Mouse (Mus musculus) c-Kit-positive CD71-positive TER-119-positive erythroid progenitor cells, embryonic 14.5 days (primary cell): Measurements from ENCODE around the gene Rpl10.

ENCODE experiments used
- DNase-seq: peaks from one replicate; pipeline ENCODE4 v3.0.0-alpha.2; 2013; ENCODE audit warnings: low spot score

Gene Rpl10

GRCm38 (mm10) chrX:74270062-74270901 lies at the start of gene Rpl10:
Gene Rpl10, plus strand, starts transcription at chrX:74270812.
- peak; percentile 90 for DNase-seq

DNA sequence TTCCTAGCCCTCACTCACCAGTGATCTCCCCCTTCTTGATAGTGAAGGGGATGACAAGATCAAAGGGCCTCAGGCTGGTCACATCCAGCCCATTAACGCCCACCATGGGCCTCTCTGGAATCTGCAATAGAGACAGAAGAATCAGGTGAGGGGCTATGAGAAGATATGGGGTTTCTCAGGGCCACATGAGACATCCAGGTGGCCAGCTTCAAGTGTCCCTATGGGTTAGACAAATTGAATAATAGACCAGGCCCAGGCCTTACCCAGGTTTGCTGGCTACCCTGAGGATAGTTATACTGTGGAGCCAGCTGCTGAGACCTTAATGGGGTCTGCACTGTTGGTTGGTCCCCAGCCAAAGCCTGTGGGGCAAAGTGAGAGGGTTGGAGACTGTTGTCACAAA lies 40.6 kb upstream of the Rpl10 start:
- no peak for DNase-seq

GRCm38 (mm10) chrX:74233196-74233595 lies 37.4 kb upstream of the Rpl10 start:
- no peak for DNase-seq

- DNase-seq, result no peak
These were observed 30.3 kb upstream of the Rpl10 start for GRCm38 (mm10) chrX:74240332-74240731.

- DNase-seq, result no peak
These were observed 27.2 kb upstream of the Rpl10 start for GRCm38 (mm10) chrX:74243396-74243795.

- DNase-seq, result peak; percentile 53
These were observed 26.8 kb upstream of the Rpl10 start for GRCm38 (mm10) chrX:74243807-74244206.

DNA sequence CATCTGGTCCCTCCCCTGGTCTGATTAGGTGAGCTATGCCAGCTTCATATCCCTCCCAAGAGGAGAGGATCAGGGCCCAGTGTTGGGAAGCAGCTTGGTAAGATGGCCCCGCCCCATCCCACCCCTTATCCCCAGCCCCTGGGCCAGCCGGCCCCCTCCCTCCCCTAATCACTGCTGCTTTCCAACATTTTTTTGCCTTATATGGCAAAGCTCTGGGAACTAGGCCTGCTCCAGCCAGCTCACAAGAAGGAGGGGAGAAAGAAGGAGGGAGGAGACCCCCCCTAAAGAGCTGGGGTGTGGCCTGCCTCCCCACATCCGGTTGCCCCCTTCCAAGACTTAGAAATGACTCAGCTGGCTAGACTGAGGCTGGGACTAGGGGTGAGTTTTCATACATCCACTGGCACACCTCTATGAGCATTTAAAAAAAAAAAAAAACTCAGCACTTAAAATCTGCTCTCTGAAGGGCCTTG lies 26.0 kb upstream of the Rpl10 start:
- DNase-seq, result no peak

- DNase-seq, result no peak
These were observed 25.5 kb upstream of the Rpl10 start for GRCm38 (mm10) chrX:74245107-74245506.

- DNase-seq, result peak; percentile 33
These were observed 24.9 kb upstream of the Rpl10 start for GRCm38 (mm10) chrX:74245687-74246086.

GRCm38 (mm10) chrX:74246213-74246681 lies 24.4 kb upstream of the Rpl10 start:
- DNase-seq, result peak; percentile 75

DNA sequence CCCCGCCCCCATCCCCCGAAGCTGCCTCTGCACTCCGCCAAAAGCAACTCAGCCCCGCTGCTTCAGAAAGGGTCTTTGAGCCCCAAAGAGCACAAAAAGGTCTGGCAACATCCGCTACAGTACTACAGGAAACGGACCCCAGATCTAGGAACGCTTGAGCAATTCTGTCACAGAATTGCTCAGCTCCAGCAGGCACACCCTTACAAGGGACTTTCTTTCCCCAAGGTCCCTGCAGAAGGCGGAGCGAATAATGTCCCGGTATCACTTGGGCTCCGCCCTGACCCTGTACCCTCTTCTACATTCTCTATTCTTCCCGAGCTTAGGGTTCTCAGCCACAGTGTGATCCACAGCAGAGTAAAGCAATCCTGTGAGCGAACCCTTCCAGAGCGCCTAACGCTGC lies 23.9 kb upstream of the Rpl10 start:
- no peak for DNase-seq

DNA sequence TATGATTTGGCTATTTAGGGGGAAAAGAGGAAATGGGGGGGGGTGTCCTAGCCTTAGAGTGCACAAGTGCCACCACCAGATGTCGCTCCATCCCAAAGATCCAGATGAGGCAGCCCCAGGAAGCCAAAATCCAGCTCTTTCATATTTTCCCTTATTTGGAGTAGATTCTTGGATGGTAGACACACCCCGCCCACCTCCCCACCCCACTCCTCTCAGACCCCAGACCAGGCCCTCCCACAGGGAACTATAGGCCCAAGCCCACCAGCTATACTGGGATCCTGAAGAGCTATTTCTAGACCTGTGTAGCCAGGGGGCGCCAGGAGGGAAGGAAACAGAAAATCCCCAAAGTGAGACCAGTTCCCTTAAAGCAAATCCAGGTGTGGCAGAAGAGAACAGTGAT lies 22.0 kb upstream of the Rpl10 start:
- DNase-seq, result no peak

DNA sequence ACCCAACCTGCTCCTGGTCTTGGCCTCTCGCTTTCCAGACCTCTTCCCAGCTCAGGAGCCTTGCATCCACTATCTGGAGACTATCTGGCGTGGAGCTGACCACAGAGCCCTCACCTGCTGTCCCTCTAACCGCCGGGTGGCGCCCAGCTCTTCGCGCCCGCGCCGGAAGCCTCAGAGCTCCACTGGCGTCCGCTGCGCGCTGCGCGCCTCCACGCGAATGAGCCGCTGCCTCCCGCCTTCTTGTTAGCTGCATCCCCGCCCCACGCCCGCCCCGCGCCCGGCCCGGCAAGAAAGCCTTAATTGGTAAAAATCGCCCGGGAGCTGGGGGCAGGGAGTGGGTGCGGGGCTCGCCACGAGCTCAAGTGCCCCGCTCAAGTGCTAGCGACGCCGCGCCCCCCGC lies 21.0 kb upstream of the Rpl10 start, which contains the start of gene Flna:
Flna (minus strand) TSS at position 206 of the 400 bp plus-strand sequence.
- no peak for DNase-seq

GRCm38 (mm10) chrX:74254153-74254887 lies 16.3 kb upstream of the Rpl10 start, which contains the start of gene Emd:
Gene Emd, plus strand, starts transcription at chrX:74254687.
- DNase-seq, result peak; percentile 82

DNA sequence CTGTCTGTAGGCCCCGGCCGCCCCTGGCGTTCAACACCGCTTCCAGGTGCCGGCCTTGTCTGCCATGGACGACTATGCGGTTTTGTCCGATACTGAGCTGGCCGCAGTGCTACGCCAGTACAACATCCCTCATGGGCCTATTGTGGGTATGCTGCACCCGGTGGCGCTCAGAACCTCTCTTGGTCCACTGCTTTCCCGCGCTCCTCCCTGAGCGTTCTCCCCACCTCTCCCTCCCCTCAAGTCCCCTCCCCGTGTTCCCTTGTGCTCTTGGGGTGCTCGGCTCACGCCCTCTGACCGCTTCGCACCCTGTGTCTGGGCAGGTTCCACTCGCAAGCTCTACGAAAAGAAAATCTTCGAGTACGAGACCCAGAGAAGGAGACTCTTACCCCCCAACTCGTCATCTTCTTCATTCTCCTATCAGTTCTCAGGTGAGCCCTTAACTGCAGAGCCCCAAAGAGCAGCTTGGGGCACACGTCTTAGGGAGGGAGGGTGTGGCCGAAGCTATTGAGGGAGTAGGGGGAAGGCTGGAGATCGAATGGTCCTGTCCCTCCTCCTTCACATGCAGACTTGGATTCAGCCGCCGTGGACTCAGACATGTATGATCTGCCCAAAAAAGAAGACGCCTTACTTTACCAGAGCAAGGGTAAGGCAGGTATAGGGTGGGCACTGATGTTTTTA lies 15.6 kb upstream of the Rpl10 start:
- DNase-seq, result no peak

GRCm38 (mm10) chrX:74257746-74258145 lies 12.9 kb upstream of the Rpl10 start:
- no peak for DNase-seq

DNA sequence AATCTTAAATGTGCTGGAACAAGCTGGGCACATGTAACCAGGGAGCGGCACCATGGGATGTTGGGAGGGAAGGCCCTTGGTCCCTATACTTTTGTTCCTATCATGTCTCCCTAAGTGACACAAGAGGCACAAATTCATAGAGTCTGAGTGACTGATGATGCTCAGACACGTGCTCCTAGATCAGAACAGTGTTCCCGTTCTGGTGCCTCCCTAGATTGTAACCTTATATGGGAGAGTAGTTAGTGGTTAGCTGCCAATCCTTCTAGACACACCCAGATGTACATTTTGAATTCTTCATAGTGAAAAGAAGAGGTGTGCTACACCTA lies 913 bp upstream of the Rpl10 start:
- no peak for DNase-seq

DNA sequence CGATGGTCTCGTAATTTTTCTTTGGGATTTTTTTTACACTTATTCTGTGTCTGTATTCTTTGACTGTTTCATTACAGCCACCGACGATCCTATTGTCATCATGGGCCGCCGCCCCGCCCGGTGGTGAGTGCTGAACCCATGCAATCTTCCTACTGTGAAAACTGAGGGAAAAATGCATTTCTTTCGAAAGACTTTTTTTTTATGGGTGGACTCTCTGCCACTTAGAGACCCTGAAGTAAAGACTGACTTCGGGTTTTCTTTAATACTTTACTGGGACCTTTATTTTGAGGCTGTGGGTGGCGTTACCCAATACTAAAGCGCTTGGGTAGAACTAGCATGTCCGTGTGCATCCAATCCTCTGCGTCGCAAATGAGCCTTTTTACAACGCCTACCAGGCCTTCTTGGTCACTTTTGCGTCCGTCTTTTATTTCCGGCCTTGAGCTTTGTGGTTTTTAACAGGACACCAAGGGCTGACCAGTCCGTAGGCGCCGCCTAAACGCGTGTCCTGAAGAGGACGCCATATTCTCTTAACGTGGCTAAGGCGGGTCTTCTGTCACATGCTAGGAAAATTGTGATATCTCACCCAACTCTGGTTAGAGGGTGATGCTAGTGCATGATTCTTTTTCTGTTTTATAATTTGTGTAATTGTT lies 415 bp downstream of the Rpl10 start:
- DNase-seq, result no peak

DNA sequence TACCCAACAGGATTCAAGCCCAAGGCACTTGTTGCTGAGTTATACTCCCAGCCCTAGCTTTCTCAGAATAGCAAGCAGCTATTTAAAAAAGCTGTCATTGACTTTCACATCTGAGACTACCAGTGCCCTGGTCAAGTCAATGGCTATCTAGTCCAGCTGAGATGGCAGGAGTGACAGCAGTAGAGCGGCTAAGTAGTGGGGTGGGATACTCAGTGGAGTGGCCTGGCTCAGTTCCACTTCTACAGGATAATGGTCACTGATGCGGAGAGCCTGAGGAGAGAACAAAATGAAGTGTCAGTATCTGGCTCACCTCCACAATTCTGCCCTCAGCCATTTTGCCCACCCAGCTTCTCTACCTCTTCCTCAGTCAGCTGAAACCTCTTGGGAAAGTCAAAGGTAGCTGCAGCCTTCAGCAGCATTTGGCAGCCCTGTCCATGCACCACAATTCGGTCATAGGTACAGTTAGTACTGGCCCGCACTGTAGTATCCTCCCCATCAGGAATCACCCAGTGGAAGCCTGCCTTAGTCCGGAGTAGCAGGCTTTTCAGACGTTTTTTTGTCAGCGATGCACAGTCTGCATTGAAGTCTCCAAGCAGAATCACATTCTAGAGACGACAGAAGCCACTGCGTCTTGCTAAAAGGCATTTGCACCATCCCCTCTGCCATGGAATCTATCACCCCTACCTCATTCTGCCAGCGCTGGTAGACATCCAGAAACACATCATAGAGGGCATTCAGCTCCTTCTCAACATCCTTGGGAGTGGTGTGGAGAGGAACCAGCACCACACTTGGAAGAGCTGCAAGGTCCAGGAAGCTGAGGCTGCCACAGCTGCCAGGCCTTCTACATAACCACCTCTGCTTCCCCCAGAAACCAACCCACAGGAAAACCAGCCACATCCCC lies 3.1 kb downstream of the Rpl10 start:
- DNase-seq, result no peak

GRCm38 (mm10) chrX:74277916-74278315 lies 7.3 kb downstream of the Rpl10 start:
- DNase-seq, result no peak
